Mouse (Mus musculus) myocyte (in vitro differentiated cells): ENCODE measurements around the gene Tmcc3. TPM values are rescaled to one million over a fixed set of nuclear protein-coding genes. Genes with fewer than 3 reads are reported as not detected.
"Not testable (repeated sequence)": the region's sequence is repeated elsewhere in the genome, so short reads cannot be mapped to it uniquely, and the experiment has no call there.

ENCODE experiments used
- H3K27me3 ChIP-seq: one replicate; pipeline ENCODE4 v1.6.1; 2011; ENCODE audit not compliant: control insufficient read depth, insufficient read depth, insufficient read length
- H3K36me3 ChIP-seq: one replicate; pipeline ENCODE4 v1.6.1; 2011; ENCODE audit not compliant: control insufficient read depth, insufficient read depth
- H3K4me2 ChIP-seq: one replicate; pipeline ENCODE4 v1.6.1; 2011; ENCODE audit warnings: low read depth, control low read depth
- H3K4me3 ChIP-seq: one replicate; pipeline ENCODE4 v1.5.1; 2011; ENCODE audit warnings: mild to moderate bottlenecking, control low read depth, moderate library complexity
- H3K79me2 ChIP-seq: one replicate; pipeline ENCODE4 v1.6.1; 2011; ENCODE audit not compliant: control insufficient read depth, insufficient read depth
- H3ac ChIP-seq: one replicate; pipeline ENCODE4 v1.6.1; 2011; ENCODE audit not compliant: control insufficient read depth, insufficient read length
- CEBPB ChIP-seq: IDR thresholded peaks from 2 replicates; pipeline ENCODE4 v1.6.1; 2011; ENCODE audit warnings: mild to moderate bottlenecking, moderate library complexity; ENCODE audit not compliant: poor library complexity, insufficient read depth, severe bottlenecking
- E2F4 ChIP-seq: IDR thresholded peaks from one replicate; pipeline ENCODE4 v1.6.1; 2011; ENCODE audit warnings: mild to moderate bottlenecking, control low read depth, moderate library complexity; ENCODE audit not compliant: insufficient read depth
- MAX ChIP-seq: IDR thresholded peaks from one replicate; pipeline ENCODE4 v1.6.1; 2011; ENCODE audit warnings: low read depth, mild to moderate bottlenecking, control low read depth
- MYOD1 ChIP-seq, 3 experiments: IDR thresholded peaks; one replicate each; pipeline ENCODE4 v1.6.1; 2011; ENCODE audit warnings: control low read depth in 2 of 3, low read depth in 2 of 3, mild to moderate bottlenecking in 2 of 3, moderate library complexity in 1 of 3; ENCODE audit not compliant: insufficient read length in 2 of 3, control insufficient read depth in 1 of 3
- MYOG ChIP-seq, 3 experiments: IDR thresholded peaks; one replicate each; pipeline ENCODE4 v1.6.1; 2011; ENCODE audit warnings: control low read depth in 2 of 3, low read depth in 2 of 3, mild to moderate bottlenecking in 2 of 3; ENCODE audit not compliant: insufficient read length in 2 of 3, control insufficient read depth in 1 of 3, insufficient read depth in 1 of 3
- POLR2A ChIP-seq: IDR thresholded peaks from one replicate; pipeline ENCODE4 v1.6.1; 2011; ENCODE audit warnings: low read depth, mild to moderate bottlenecking, control low read depth, moderate library complexity; ENCODE audit not compliant: insufficient read length
- POLR2AphosphoS2 ChIP-seq: IDR thresholded peaks from one replicate; pipeline ENCODE4 v1.6.1; 2011; ENCODE audit warnings: low read depth, control low read depth; ENCODE audit not compliant: insufficient read length
- REST ChIP-seq: IDR thresholded peaks from one replicate; pipeline ENCODE4 v1.6.1; 2011; ENCODE audit warnings: mild to moderate bottlenecking, control low read depth, moderate library complexity; ENCODE audit not compliant: insufficient read depth, insufficient read length
- SRF ChIP-seq: IDR thresholded peaks from one replicate; pipeline ENCODE4 v1.6.1; 2011; ENCODE audit warnings: low read depth; ENCODE audit not compliant: control insufficient read depth, insufficient read length
- TCF12 ChIP-seq: IDR thresholded peaks from one replicate; pipeline ENCODE4 v1.6.1; 2011; ENCODE audit warnings: mild to moderate bottlenecking, control low read depth; ENCODE audit not compliant: poor library complexity, insufficient read depth, severe bottlenecking
- TCF3 ChIP-seq: IDR thresholded peaks from one replicate; pipeline ENCODE4 v1.6.1; 2011; ENCODE audit warnings: low read depth, control low read depth; ENCODE audit not compliant: insufficient read length
- USF1 ChIP-seq: IDR thresholded peaks from one replicate; pipeline ENCODE4 v1.6.1; 2011; ENCODE audit warnings: low read depth, mild to moderate bottlenecking, control low read depth, moderate library complexity
- polyA plus RNA-seq: library from polyadenylated mRNA; unstranded; fragments of >200 nt; fragmentation: generic; extraction: Trizol; gene quantifications from one replicate; pipeline ENCODE4 v1.2.1, GENCODE M21; 2012; ENCODE audit warnings: missing spikeins

Tmcc3 gene
- polyA plus RNA-seq, 1 experiment = 16.6 TPM

DNA sequence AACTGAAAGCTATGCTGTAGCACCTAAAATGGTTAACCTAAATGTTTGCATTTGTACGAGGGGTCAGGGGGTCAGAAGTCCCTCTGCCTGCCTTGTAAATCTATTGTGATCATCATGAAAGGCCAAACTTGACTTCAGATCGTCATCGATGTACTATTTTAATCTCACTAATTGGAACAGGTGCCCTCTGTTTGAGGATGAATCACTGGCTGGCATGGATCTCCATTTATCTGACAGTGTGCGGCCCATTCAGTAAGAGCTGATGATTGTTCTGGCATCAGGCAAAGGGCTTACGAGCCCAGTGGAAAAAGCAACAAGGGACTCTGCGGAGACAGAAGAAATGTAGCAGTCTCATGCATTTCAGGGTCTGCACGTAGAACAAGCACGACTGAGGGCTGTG, 215.1 kb downstream of the Tmcc3 start:
- Histone ChIP-seq H3K27me3 (no peaks in the 10 kb centered on the region), H3K36me3 (no peaks in the 10 kb centered on the region), H3K4me3 (no peak overlapping the region), H3ac (no peak overlapping the region), H3K79me2 (peaks cover 68% of the 10 kb centered on the region), H3K4me2 (peak overlapping the region; percentile 43)
- TF ChIP-seq POLR2AphosphoS2 (no peak), MAX (no peak), MYOD1 (IDR thresholded peaks at IDR 0.05; ENCODE audit: control insufficient read depth in 1 of 3, insufficient read length in 2 of 3, low read depth in 2 of 3) (peak in 1 of 3 experiments; percentile 48), MYOG (IDR thresholded peaks at IDR 0.05; ENCODE audit: control insufficient read depth in 1 of 3, insufficient read depth in 1 of 3, insufficient read length in 2 of 3, low read depth in 2 of 3) (peak in 1 of 3 experiments; percentile 20), POLR2A (no peak), CEBPB (no peak), TCF12 (peak; percentile 14), TCF3 (no peak)

DNA sequence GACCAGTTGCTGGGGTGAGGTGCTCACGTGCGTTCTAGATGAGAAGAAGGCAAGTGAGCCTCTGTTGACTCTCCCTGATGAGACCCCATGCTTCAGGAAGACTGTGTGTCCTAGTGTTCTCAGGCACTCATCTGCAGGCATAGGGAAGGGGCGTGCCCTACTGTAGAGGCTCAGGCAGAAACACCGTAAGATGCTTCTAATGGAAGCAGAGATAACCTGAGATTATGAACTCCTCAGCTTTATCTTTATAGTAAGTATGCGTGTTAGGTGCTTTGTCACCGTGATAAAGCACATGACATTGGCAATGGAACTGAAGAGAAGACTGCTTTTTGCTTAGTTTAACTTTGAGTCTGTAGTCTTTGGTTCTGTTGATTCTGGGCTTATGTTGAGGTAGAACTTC, 215.5 kb downstream of the Tmcc3 start:
- Histone ChIP-seq H3K79me2 (peaks cover 68% of the 10 kb centered on the region), H3K36me3 (no peaks in the 10 kb centered on the region), H3K27me3 (no peaks in the 10 kb centered on the region), H3K4me3 (no peak overlapping the region), H3K4me2 (no peak overlapping the region), H3ac (no peak overlapping the region)
- TF ChIP-seq TCF12 (no peak), REST (no peak), POLR2AphosphoS2 (no peak), E2F4 (no peak), TCF3 (no peak), MYOD1 (IDR thresholded peaks at IDR 0.05; ENCODE audit: control insufficient read depth in 1 of 3, insufficient read length in 2 of 3, low read depth in 2 of 3) (no peak), POLR2A (no peak), MAX (no peak), MYOG (IDR thresholded peaks at IDR 0.05; ENCODE audit: control insufficient read depth in 1 of 3, insufficient read depth in 1 of 3, insufficient read length in 2 of 3, low read depth in 2 of 3) (no peak)

DNA sequence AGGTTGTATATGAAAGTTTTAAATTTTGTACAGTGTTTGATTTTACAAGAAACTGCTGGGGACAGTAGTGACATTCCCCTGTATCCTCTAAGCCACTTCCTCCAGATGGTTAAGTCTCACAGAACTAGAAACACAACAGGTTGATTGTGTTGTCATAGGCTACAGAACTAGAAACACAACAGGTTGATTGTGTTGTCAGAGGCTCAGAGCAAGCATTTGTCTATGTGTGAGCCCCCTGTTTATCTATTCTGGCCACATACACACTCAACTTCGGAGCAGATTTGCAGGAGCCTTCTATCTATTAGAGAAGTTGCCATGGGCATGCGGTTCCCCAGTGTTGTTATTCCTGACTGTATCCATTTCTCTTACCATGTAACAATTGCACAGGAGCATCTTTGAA, 218.3 kb downstream of the Tmcc3 start:
- H3K4me2 ChIP-seq = no peak overlapping the region
- no peak overlapping the region for H3K4me3 ChIP-seq
- no peaks in the 10 kb centered on the region for H3K27me3 ChIP-seq
- H3ac ChIP-seq = no peak overlapping the region
- TF ChIP-seq MYOG (IDR thresholded peaks at IDR 0.05; ENCODE audit: control insufficient read depth in 1 of 3, insufficient read depth in 1 of 3, insufficient read length in 2 of 3, low read depth in 2 of 3) (no peak), SRF (no peak), E2F4 (no peak), POLR2A (no peak)
- no peaks in the 10 kb centered on the region for H3K36me3 ChIP-seq
- peaks cover 65% of the 10 kb centered on the region for H3K79me2 ChIP-seq

DNA sequence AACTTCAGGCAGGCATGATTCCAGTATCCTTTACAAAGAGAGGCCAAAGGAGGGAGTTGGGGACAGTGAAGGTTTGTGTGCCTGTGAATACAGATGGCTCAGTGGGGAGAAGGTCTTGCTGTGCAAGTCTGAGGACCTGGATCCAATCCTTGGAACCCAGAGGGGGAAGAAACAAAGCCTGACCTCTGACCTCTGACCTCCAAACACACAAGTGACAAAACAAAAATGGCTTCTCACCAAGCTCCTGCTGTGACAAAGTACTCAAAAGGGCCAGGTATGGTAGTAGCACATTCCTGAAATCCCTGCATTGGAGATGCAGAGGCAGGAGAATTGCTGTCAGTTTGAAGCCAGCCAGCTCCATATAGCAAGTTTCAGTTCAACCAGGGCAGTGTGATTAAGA, 219.7 kb downstream of the Tmcc3 start:
- TF ChIP-seq TCF3 = no peak
- TF ChIP-seq MYOD1 (IDR thresholded peaks at IDR 0.05; ENCODE audit: control insufficient read depth in 1 of 3, insufficient read length in 2 of 3, low read depth in 2 of 3) = no peak
- H3K79me2 ChIP-seq = peaks cover 59% of the 10 kb centered on the region
- H3ac ChIP-seq = no peak overlapping the region
- H3K36me3 ChIP-seq = peaks cover 7% of the 10 kb centered on the region
- no peak overlapping the region for H3K4me2 ChIP-seq
- H3K27me3 ChIP-seq = no peaks in the 10 kb centered on the region
- no peak overlapping the region for H3K4me3 ChIP-seq

DNA sequence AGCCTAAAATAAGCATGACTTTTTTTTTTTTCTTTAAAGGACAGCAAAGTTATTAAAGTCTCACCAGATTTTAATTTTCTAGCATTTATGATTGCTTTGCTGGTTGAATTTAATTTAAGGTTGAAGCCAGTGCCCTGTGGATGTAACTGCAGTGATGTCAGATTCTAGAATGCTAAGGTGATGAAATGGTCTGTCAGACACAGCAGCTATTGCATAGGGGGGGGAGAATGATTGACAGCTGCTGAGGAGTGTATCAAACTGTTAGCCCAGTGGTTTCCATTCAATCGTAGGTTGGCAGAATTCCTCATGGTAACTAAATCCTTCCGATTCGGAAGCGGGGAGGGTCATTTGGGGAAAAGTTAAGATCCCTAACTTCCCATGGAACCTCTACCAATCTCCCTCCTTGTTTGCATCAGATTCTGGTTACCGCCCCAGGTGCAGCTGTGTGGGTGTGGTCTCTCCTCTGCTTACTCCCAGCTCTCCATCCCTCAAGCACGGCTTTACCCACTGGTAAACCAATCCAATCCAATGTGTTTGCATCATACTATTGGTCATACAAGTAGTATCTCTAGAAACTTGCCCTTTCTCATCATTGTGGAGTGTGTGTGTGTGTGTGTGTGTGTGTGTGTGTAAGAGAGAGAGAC, 221.5 kb downstream of the Tmcc3 start:
- H3K36me3 ChIP-seq = peaks cover 14% of the 10 kb centered on the region
- no peak overlapping the region for H3K4me3 ChIP-seq
- peak overlapping the region; percentile 19 for H3K4me2 ChIP-seq
- H3K79me2 ChIP-seq = peaks cover 47% of the 10 kb centered on the region
- H3ac ChIP-seq = no peak overlapping the region
- TF ChIP-seq REST (no peak), MYOD1 (IDR thresholded peaks at IDR 0.05; ENCODE audit: control insufficient read depth in 1 of 3, insufficient read length in 2 of 3, low read depth in 2 of 3) (peak in 1 of 3 experiments; percentile 61), CEBPB (peak; percentile 92), E2F4 (no peak), SRF (no peak), USF1 (no peak), MYOG (IDR thresholded peaks at IDR 0.05; ENCODE audit: control insufficient read depth in 1 of 3, insufficient read depth in 1 of 3, insufficient read length in 2 of 3, low read depth in 2 of 3) (peak in 1 of 3 experiments; percentile 74), TCF12 (peak; percentile 49)
- H3K27me3 ChIP-seq = no peaks in the 10 kb centered on the region

DNA sequence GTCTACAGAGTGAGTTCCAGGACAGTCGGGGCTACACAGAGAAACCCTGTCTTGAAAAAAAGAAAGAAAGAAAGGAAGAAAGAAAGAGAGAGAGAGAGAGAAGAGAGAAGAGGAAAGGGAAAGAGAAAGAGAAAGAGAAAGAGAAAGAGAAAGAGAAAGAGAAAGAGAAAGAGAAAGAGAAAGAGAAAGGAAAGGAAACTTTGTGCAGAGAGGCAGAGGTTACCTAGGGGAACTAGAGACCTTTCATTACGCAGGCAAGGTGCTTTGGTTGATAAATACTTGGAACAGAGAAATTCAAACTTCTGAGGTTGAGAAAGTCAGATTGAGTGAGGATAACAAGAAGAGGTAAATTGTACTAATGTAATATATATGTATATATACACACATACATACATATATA, 226.9 kb downstream of the Tmcc3 start:
- H3K4me3 ChIP-seq, H3ac ChIP-seq, H3K4me2 ChIP-seq, H3K27me3 ChIP-seq: not testable (repeated sequence)
- peaks cover 26% of the 10 kb centered on the region for H3K79me2 ChIP-seq
- H3K36me3 ChIP-seq = peaks cover 16% of the 10 kb centered on the region
